Mouse (Mus musculus) R1 (cell line): Measurements from ENCODE around the gene Aif1.
"Not testable (repeated sequence)": the region's sequence is repeated elsewhere in the genome, so short reads cannot be mapped to it uniquely, and the experiment has no call there.

Experiments used
- DNase-seq: peaks from one replicate; pipeline ENCODE4 v3.0.0-alpha.2; 2018; ENCODE audit warnings: low read depth, low spot score

The Aif1 gene

GRCm38 (mm10) chr17:35147922-35148639, 27.8 kb downstream of the Aif1 start:
- DNase-seq, result no peak

- DNase-seq, result no peak
Observed at GRCm38 (mm10) chr17:35147348-35147747, 28.5 kb downstream of the Aif1 start.

GRCm38 (mm10) chr17:35146139-35146538, 29.7 kb downstream of the Aif1 start:
- no peak for DNase-seq

GRCm38 (mm10) chr17:35141971-35142370, 33.9 kb downstream of the Aif1 start:
- DNase-seq, result peak; percentile 66

- no peak for DNase-seq
Observed at GRCm38 (mm10) chr17:35140490-35140996, 35.3 kb downstream of the Aif1 start.

- DNase-seq, result no peak
Observed at GRCm38 (mm10) chr17:35139269-35139668, 36.6 kb downstream of the Aif1 start.

GRCm38 (mm10) chr17:35135591-35136320, 40.1 kb downstream of the Aif1 start:
- peak; percentile 83 for DNase-seq

- DNase-seq, result peak; percentile 97
Observed at GRCm38 (mm10) chr17:35134801-35135590, 40.9 kb downstream of the Aif1 start, which contains the start of gene Bag6. Gene Bag6, plus strand, starts transcription at chr17:35135178.

GRCm38 (mm10) chr17:35133517-35133916, 42.4 kb downstream of the Aif1 start:
- no peak for DNase-seq

GRCm38 (mm10) chr17:35132174-35132560, 43.7 kb downstream of the Aif1 start:
- no peak for DNase-seq

GRCm38 (mm10) chr17:35131500-35132173, 44.2 kb downstream of the Aif1 start, which contains the start of gene Apom:
Gene Apom, minus strand, starts transcription at chr17:35132050.
- DNase-seq, result peak; percentile 60

GRCm38 (mm10) chr17:35131038-35131437, 44.8 kb downstream of the Aif1 start:
- no peak for DNase-seq

- no peak for DNase-seq
Observed at GRCm38 (mm10) chr17:35128996-35129395, 46.9 kb downstream of the Aif1 start.

GRCm38 (mm10) chr17:35127017-35127416, 48.9 kb downstream of the Aif1 start:
- no peak for DNase-seq

- no peak for DNase-seq
Observed at GRCm38 (mm10) chr17:35126206-35126611, 49.7 kb downstream of the Aif1 start, which contains the start of gene D17H6S53E. Gene D17H6S53E, plus strand, starts transcription at chr17:35126373.

- no peak for DNase-seq
Observed at GRCm38 (mm10) chr17:35125578-35125977, 50.3 kb downstream of the Aif1 start.

- DNase-seq, result no peak
Observed at GRCm38 (mm10) chr17:35125081-35125480, 50.8 kb downstream of the Aif1 start.

GRCm38 (mm10) chr17:35124261-35124896, 51.5 kb downstream of the Aif1 start:
- DNase-seq, result not testable (repeated sequence)

GRCm38 (mm10) chr17:35123287-35123686, 52.6 kb downstream of the Aif1 start:
- DNase-seq, result not testable (repeated sequence)

- peak; percentile 76 for DNase-seq
Observed at GRCm38 (mm10) chr17:35121871-35122303, 54.0 kb downstream of the Aif1 start, which contains the start of gene Csnk2b. Gene Csnk2b, minus strand, starts transcription at chr17:35122053.
